Mouse (Mus musculus) gastrocnemius, adult 8-10 months (tissue): ENCODE results near the gene Cmc4. TPM values are rescaled to one million over a fixed set of nuclear protein-coding genes. Genes with fewer than 3 reads are reported as not detected.

Experiments used
- DNase-seq, 2 experiments: peaks; one replicate each; pipeline ENCODE4 v3.0.0; 2022; ENCODE audit warnings: low spot score in 2 of 2
- total RNA-seq, 4 experiments: library from RNA; stranded (reverse); gene quantifications; 2 replicates each; pipeline ENCODE4 v1.2.4; 2022

Gene Cmc4
- 1 to 10 TPM; 8.4 to 9.5 (median 8.7) TPM for total RNA-seq

DNA sequence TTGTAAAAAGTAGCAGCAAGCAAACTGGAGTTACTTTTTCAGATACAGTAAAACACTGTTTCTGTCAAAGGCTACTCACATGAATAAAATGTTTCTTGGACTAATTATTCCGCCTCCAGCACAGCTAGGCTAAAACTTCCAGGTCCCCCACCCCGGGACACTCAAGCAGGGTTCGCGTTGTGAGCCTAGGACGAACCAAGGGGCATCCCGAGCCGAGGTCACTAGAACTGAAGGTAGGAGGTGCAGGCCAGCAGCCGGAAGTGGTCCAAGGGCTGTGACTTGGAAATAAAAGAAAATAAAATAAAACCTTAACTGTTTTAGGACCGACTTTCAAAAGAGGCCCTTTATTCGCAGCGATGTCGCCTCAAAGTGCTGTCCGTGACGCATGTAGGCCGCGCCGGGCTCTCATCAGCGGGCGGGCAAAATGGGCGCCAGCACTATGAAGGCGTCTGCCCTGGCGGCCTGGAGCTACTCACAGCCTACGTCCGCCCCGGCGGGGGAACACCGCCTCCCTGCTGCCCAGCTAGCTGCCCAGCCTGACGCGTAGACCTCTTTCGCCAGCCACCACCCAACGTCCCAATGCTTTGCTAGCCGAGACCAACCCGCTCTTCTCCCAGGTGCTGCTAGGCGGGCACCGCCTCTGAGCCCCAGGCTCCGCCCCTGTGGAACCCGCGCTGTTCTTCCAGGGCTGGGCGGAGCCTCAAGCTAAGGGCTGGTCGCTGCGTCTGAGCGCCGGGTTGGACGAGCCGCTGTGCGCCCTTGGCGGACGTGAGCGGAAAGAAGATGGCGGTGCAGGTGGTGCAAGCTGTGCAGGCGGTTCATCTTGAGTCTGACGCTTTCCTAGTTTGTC is at the start of gene Cmc4, which contains the start of the genes Mtcp1 and Brcc3:
Gene Cmc4 (minus strand): TSS at position 649 of the 850 bp plus-strand sequence.
Gene Mtcp1 (minus strand): TSS at position 653 of the 850 bp plus-strand sequence.
Gene Brcc3 (plus strand): TSS at position 693 of the 850 bp plus-strand sequence.
- DNase-seq: peak; percentile 73 to 84

DNA sequence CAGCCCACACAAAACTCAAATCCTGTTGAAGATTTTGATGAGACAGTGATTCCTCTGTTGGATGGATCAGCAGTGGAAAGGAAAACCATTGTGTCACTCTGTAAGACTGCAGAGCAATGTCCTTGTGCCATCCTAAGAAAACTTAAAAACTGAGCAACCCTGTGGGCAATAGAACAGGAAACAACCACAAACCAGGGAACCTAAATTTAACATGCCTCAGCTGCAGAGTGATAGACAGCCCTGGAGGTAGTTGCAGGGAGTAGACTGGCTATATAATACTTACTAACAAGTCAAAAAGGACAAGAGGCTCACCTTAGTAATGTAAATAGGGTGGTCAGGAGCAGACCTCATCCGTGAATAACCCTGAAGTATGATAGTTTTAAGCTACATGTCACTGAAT is 38.2 kb upstream of the Cmc4 start:
- no peak for DNase-seq

DNA sequence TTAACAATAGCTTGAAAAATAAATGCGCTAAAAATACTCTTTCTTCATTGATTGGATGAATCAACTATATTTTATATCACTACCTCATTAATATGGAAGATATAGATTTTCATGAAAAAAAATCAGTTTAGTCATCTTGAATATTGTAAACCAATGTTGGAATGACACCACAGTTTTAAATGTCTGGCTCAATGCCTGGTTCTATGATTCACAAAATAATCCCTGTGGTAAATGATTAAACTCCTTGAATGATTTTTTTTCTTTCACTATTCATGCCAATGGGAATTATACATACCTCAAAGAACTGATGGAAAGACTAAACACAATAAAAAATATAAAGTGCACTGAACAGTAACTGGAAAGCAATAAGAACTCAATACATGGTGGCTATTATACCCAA is 6.7 kb downstream of the Cmc4 start:
- DNase-seq: no peak

DNA sequence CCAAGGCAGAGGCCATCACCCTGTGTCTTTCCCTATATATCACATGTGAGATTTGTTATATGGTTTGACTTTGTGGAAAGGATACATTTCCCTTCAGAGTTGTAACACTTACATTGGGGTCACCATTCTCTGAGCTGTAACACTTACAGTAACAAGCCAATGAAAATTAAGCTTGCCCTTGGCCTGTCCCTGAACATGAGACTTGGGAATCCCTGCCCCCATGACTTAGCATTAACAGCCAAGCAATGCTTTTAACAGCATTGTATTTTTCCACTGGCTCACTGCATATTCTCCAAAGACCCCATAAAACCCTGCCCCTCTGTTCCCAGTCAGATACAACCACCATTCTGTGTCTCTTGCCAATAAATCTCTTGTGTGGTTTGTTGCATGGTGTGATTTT is 13.0 kb downstream of the Cmc4 start:
- no peak for DNase-seq

DNA sequence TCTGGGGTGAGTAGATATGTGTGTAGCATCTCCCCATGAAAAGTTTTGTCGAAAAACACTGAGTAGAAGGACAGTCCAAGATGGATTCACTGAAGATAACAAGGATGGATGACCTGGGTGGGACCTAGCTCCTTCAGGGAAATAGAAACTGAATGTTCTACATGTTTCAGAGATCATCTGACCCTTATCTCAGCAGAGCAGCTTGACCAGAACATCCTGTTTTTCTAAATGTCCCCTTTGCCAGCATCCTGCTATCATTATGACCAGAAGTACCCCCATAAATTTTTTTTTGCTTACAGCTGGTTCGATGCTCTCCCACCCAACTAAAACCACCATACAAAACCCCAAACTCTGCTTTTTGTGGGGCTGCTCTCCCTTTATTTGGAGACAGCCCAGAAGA is 13.7 kb downstream of the Cmc4 start:
- no peak for DNase-seq

DNA sequence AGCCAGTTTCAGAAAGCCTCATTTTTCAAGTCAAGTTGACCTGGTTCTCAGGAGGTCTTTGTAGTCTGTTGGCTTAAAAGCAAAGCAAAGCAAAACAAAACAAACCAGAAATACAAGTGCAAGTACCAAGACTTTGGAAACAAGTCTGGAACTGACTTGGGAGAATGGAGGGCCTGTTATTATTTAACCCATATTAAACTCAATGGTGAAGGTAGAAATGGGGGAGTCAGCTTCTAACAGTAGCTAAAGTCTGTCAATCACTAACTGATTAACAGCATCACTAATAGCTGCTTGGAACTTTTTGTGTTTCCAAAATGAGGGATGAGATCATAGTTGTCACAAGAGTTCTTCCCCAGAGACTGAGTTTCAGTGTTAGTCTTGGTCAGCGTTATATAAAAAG is 16.9 kb downstream of the Cmc4 start:
- no peak for DNase-seq

DNA sequence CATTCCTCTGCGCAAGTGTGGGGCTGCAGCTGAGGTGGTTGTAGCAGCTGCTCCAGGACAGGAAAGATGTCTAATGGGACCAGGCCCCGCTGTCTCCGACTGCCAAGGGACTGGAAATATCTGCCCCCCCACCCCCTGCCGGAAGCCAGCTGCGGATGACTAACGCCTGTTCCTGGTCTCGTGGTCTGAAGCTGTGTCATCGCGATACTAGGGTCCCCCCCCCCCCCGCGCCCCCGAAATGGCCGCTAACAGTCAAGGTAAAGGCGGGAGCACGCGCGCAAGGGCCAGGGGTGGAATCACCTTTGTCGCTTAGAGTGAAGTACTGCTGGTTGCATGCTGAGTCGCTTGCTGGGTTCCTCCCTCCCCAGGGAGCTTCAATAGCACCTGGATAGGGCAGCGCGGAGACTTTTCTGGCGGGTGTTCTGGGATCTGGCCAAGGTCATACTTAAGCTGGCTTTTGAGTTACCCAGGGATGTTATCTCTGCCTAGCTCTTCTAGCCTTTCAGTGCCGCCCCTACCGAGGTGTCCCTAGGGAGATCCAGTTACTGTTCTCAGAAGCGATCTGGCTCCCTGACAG is 34.1 kb downstream of the Cmc4 start, which contains the start of the genes Fundc2 and F8:
Gene Fundc2 (plus strand): TSS at position 205 of the 577 bp plus-strand sequence.
Gene F8 (minus strand): TSS at position 421 of the 577 bp plus-strand sequence.
- peak; percentile 71 to 73 for DNase-seq

DNA sequence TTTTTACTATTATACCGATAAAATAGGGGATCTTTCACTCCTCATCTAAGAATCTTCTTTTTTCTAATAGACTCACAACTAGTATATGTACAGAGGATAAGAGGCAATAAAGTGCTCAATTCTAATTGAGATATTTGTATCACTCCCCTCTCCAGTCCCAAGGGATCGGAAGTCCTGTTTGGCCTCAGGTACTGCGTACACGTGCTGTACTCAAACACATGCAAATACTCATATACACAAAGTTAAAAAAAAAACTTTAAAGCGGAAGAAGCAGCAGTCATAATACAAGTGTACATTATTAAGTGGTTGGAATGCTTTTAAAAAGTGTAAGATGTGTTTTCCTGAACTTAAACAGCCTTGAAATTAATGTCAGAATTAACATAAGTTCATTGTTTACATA is 34.7 kb downstream of the Cmc4 start:
- DNase-seq: no peak

DNA sequence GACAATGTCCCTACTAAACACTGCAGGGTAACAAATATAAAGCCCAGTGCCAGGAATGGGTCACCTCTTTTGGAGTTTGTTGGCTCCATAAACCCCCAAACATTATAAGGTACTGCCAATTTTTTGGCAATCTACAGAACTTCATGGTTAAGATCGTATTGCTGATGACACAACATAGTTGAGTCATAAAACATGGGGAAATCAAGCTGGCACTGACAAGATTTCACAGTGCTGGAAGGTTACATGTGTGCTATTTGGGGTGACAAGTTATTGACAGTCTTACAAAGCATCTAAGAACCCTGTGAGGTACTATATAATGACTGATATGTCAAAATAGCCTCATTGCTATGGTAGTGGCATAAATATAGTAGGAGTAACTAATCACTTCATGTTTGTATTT is 35.2 kb downstream of the Cmc4 start:
- no peak for DNase-seq

DNA sequence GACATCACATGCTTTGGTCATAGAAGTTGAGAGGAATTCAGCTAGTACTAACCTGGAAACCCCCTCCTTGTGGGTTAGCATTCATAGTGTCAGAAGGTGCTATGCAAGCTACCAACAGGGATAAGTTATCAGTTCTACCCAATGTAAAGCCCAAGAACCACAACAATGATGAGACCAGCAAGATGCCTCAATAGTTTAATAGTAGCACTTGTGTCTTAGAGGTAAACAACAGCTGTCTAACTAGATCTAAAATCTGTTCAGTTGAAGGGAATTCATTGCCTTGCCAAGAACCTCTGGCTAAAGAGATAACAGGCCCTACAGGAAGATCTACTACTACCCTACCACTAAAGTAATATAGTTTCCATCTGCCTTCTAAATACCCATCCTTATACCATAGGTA is 39.6 kb downstream of the Cmc4 start:
- no peak for DNase-seq

DNA sequence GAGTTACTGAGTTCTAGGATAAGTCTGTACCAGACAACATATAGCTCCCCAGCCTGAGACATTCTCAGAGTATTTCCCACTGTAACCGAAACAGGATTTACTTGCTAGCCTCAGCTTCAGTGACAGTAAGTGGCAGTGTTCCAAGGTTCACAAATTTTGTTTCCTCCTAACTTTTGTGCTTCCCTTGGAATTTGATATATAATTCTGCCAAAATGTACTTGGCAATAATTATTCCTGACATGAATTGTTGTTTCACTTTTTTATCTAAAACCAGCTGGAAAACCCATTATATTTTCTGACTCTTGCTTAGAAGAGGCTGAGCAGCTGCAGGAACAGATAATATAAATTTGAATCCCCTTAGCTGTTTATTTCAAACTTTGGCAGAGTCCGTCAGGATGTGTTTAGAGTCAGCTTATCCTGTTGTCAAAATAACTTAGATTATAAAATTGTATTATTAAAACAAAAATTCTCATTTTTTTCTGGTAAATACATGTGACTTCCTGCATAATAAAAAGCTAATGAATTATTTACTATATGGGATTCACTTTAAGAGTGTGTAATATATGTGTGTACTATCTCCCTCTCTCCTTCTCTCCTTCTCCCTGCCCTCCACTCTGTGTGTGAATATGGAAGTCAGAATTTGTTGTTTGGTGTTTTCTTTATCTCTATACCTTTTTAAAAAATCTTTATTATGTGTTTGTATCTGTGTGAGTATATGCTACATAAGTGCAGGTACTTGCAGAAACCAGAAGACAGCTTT is 43.5 kb downstream of the Cmc4 start:
- no peak for DNase-seq

DNA sequence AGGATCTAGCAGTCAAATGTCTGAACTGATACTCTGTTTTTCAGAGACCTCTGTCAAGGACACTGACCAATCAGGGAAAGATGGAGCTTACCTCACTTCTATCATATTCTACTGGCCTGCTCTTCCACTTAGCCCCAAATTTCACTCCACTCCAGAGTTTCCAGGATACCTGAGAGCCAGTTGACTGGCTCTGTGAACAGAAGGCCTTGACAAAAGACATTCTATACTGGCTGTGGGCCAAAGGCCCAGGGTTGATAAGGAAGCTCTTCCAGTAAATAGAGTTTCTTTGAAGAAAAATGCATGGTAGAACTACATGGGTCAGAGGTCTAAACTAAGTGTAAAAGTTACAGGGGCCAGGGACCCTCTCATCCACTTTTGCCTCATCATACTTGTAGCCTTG is 46.2 kb downstream of the Cmc4 start:
- DNase-seq: no peak

Other genes with a start within 250 kb of the Cmc4 start
- gene Fundc2, start 34.2 kb downstream of the Cmc4 start, total RNA-seq: 100 to 1,000 TPM; 213 to 242 (median 228) TPM
- gene F8, start 34.0 kb downstream of the Cmc4 start, total RNA-seq: under 1 TPM; 0.53 to 0.96 (median 0.72) TPM
- gene Mtcp1, start within 50 bp of the Cmc4 start, total RNA-seq: 1 to 10 TPM in 3 of 4 experiments, under 1 TPM in 1; 0.65 to 2.9 (median 1.8) TPM
- 10 to 100 TPM; 22.5 to 25.8 (median 24.2) TPM for gene Brcc3, start within 50 bp of the Cmc4 start, total RNA-seq
- gene Vbp1, start 97.7 kb upstream of the Cmc4 start, total RNA-seq: 10 to 100 TPM; 34.5 to 42.1 (median 37.8) TPM
- under 1 TPM in 1 of 4 experiments, not detected in 3; 0.17 TPM for gene Rab39b, start 161.6 kb upstream of the Cmc4 start, total RNA-seq